17 mouse cellular contexts compared by ENCODE assay signal in genomic region chr14:75862701-75863100, GRCm38 (mm10). TPM values are rescaled to one million over a fixed set of nuclear protein-coding genes. Genes with fewer than 3 reads are reported as not detected.
A peak's percentile ranks its signal among the peaks of the same experiment; 100 is the strongest.
DNase-seq lines count a peak whose midpoint lies in the region; ATAC-seq and TF ChIP-seq lines count a peak whose summit lies in the region.
"Had no signal": no experiment of that assay in that cellular context is flagged by ENCODE, and none has a peak within 500 bp of the region (broad histone marks: within the 10 kb centered on the region; RNA-seq: fewer than 3 reads in every experiment).

No protein-coding gene starts in this region.

- TF ChIP-seq CTCF in gastrocnemius, adult 2 months (IDR thresholded peaks at IDR 0.05): no peak
- TF ChIP-seq CTCF in heart, postnatal 0 days (IDR thresholded peaks at IDR 0.05; ENCODE audit: low read depth): no peak
- no peak for TF ChIP-seq CTCF in lung, postnatal 0 days (IDR thresholded peaks at IDR 0.05)
- no peak for TF ChIP-seq CTCF in lung, adult 2 months (IDR thresholded peaks at IDR 0.05; ENCODE audit: insufficient read depth, low read length)

- peak overlapping the region; percentile 82 for H3K27ac ChIP-seq in gastrocnemius, adult 2 months
- H3K27ac ChIP-seq in heart, postnatal 0 days (ENCODE audit: low read depth): peak overlapping the region; percentile 89
- H3K27ac ChIP-seq in lung, postnatal 0 days (ENCODE audit: low read length): 0 out of 2 replicates have a peak overlapping the region, but pooled peaks have one; percentile 74
- H3K27ac ChIP-seq in stomach, embryonic 15.5 days: peak overlapping the region; percentile 83

- H3K9me3 ChIP-seq in heart, postnatal 0 days (replicated peaks; ENCODE audit: control insufficient read depth, low read length): 0 out of 2 replicates have a peak, but pooled peaks cover 5% of the 10 kb centered on the region
- peaks cover 5% of the 10 kb centered on the region; the same call in 1 of the 2 replicates for H3K9me3 ChIP-seq in lung, postnatal 0 days (ENCODE audit: low read length)
- no peaks in the 10 kb centered on the region for H3K9me3 ChIP-seq in stomach, embryonic 15.5 days
- H3K9me3 ChIP-seq: hindbrain, embryonic 12.5 days; limb, embryonic 15.5 days; midbrain, embryonic 10.5 days had no signal

- TF ChIP-seq POLR2A in lung, adult 2 months (IDR thresholded peaks at IDR 0.05; ENCODE audit: borderline replicate concordance, extremely low read depth, low read depth, low read length): no peak

- ATAC-seq in heart, postnatal 0 days (ENCODE audit: insufficient read depth, low read depth): no peak
- no peak for ATAC-seq in lung, postnatal 0 days
- no peak for ATAC-seq in stomach, embryonic 15.5 days (ENCODE audit: insufficient read depth, low FRiP score, low read depth)
- no peak for ATAC-seq in CD4-positive, CD25-positive, alpha-beta regulatory T cell, adult 4 months

- DNase-seq in gastrocnemius, adult 2 months: no peak
- no peak for DNase-seq in gastrocnemius, postnatal 4 days (ENCODE audit: low spot score in 2 of 2)
- no peak for DNase-seq in heart, postnatal 0 days (ENCODE audit: low spot score)
- DNase-seq in heart, postnatal 14 days: no peak
- DNase-seq in lung, postnatal 0 days (ENCODE audit: low spot score): no peak
- no peak for DNase-seq in lung, adult 2 months
- DNase-seq: cerebellum, adult 18-20 months; forebrain, postnatal 0 days; gastrocnemius, postnatal 10 days; kidney, adult 18-20 months; lung, postnatal 10 days; right cerebral cortex, adult 18-20 months had no signal

- no peak for TF ChIP-seq EP300 in heart, postnatal 0 days (IDR thresholded peaks at IDR 0.05; ENCODE audit: low read depth)
- TF ChIP-seq EP300 in lung, postnatal 0 days (IDR thresholded peaks at IDR 0.05): no peak

- no peak overlapping the region for H3K4me2 ChIP-seq in heart, postnatal 0 days (ENCODE audit: low read depth, low read length)
- no peak overlapping the region for H3K4me2 ChIP-seq in lung, postnatal 0 days (replicated peaks; ENCODE audit: low read depth, low read length)
- no peak overlapping the region for H3K4me2 ChIP-seq in stomach, embryonic 15.5 days
- H3K4me2 ChIP-seq: hindbrain, embryonic 12.5 days; limb, embryonic 15.5 days had no signal

- intact Hi-C loops in gastrocnemius, adult 2 months (cut with DNase I): no loop called here
- intact Hi-C loops in heart, postnatal 14 days (cut with DNase I): no loop called here

- H3K36me3 ChIP-seq in heart, postnatal 0 days (replicated peaks; ENCODE audit: control insufficient read depth, insufficient read depth, low read length): no peaks in the 10 kb centered on the region
- no peaks in the 10 kb centered on the region for H3K36me3 ChIP-seq in lung, postnatal 0 days (ENCODE audit: insufficient read depth, low read length)
- H3K36me3 ChIP-seq in stomach, embryonic 15.5 days: no peaks in the 10 kb centered on the region
- H3K36me3 ChIP-seq: hindbrain, embryonic 12.5 days; limb, embryonic 15.5 days; midbrain, embryonic 10.5 days had no signal

- H3K4me1 ChIP-seq in heart, postnatal 0 days (ENCODE audit: control insufficient read depth, insufficient read depth): peaks cover 22% of the 10 kb centered on the region
- H3K4me1 ChIP-seq in lung, postnatal 0 days (ENCODE audit: insufficient read depth, low read depth, low read length): peaks cover 6% of the 10 kb centered on the region; the same call in 1 of the 2 replicates
- H3K4me1 ChIP-seq in lung, adult 2 months (ENCODE audit: control insufficient read depth, insufficient read depth, low read length): peaks cover 7% of the 10 kb centered on the region
- peaks cover 3% of the 10 kb centered on the region; the same call in 1 of the 2 replicates for H3K4me1 ChIP-seq in stomach, embryonic 15.5 days

- WGBS in heart, postnatal 0 days: 81% methylated on average over 6 of the region's 6 CpGs
- 74% methylated on average over 6 of the region's 6 CpGs for WGBS in lung, postnatal 0 days
- WGBS in lung, adult 2 months: 63% methylated on average over 6 of the region's 6 CpGs
- 85% methylated on average over 6 of the region's 6 CpGs for WGBS in stomach, embryonic 15.5 days

- no peaks in the 10 kb centered on the region for H3K27me3 ChIP-seq in heart, postnatal 0 days (ENCODE audit: control insufficient read depth, insufficient read depth, low read length)
- no peaks in the 10 kb centered on the region for H3K27me3 ChIP-seq in lung, postnatal 0 days (replicated peaks; ENCODE audit: insufficient read depth, low read length)
- no peaks in the 10 kb centered on the region for H3K27me3 ChIP-seq in stomach, embryonic 15.5 days (replicated peaks)
- H3K27me3 ChIP-seq: hindbrain, embryonic 12.5 days; limb, embryonic 15.5 days had no signal

- H3K4me3 ChIP-seq in gastrocnemius, adult 2 months: no peak overlapping the region
- H3K4me3 ChIP-seq in heart, postnatal 0 days (ENCODE audit: low read depth, low read length): no peak overlapping the region
- H3K4me3 ChIP-seq in lung, postnatal 0 days (ENCODE audit: low read depth, low read length): no peak overlapping the region
- no peak overlapping the region for H3K4me3 ChIP-seq in lung, adult 2 months (replicated peaks; ENCODE audit: extremely low read depth, low read depth, low read length)
- no peak overlapping the region for H3K4me3 ChIP-seq in stomach, embryonic 15.5 days (replicated peaks)
- H3K4me3 ChIP-seq: hindbrain, embryonic 12.5 days; limb, embryonic 15.5 days; midbrain, embryonic 10.5 days had no signal

- H3K9ac ChIP-seq in heart, postnatal 0 days (replicated peaks; ENCODE audit: low read depth, low read length): no peak overlapping the region
- no peak overlapping the region for H3K9ac ChIP-seq in lung, postnatal 0 days (replicated peaks; ENCODE audit: low read depth)
- H3K9ac ChIP-seq in stomach, embryonic 15.5 days: no peak overlapping the region
- H3K9ac ChIP-seq: forebrain, postnatal 0 days; hindbrain, embryonic 12.5 days; limb, embryonic 15.5 days had no signal

RNA-seq across cellular contexts. Expression of gene Tpt1, which starts 17.8 kb away (rescaled TPM):
- 1,000 to 10,000 TPM; 3,630 to 4,350 TPM for total RNA-seq in gastrocnemius, adult 2 months (2021)
- total RNA-seq in gastrocnemius, postnatal 4 days (2021): 1,000 to 10,000 TPM; 3,882 to 3,909 TPM
- 746 and 806 TPM in 2 replicates for total RNA-seq in heart, postnatal 0 days (2014; rRNA removed; ENCODE audit: low replicate concordance)
- 1,059 and 1,111 TPM in 2 replicates for polyA plus RNA-seq in heart, postnatal 0 days (2015; fragmentation: Nextera tagmentation; extraction: Ambion mirVana)
- total RNA-seq in heart, postnatal 14 days (2021): 1,000 to 10,000 TPM; 2,748 to 2,964 TPM
- polyA plus RNA-seq in lung, postnatal 0 days (2015; fragmentation: Nextera tagmentation; extraction: Ambion mirVana): 1,257 and 1,264 TPM in 2 replicates
- 1,159 and 1,652 TPM in 2 replicates for polyA plus RNA-seq in lung, adult 2 months (2012; rRNA removed)
- 999 and 1,085 TPM in 2 replicates for polyA plus RNA-seq in stomach, embryonic 15.5 days (2015; fragmentation: Nextera tagmentation; extraction: Ambion mirVana)
- polyA plus RNA-seq in CD4-positive, CD25-positive, alpha-beta regulatory T cell, adult 4 months (2017; shearing (Covaris generic)): 1,000 to 10,000 TPM; 1,301 to 2,015 TPM
